Mouse (Mus musculus) lung, postnatal 4 days (tissue): Measurements from ENCODE around the gene Plekhh2.

Experiments used
- DNase-seq, 2 experiments: peaks; one replicate each; pipeline ENCODE4 v3.0.0; 2021

Gene Plekhh2

DNA sequence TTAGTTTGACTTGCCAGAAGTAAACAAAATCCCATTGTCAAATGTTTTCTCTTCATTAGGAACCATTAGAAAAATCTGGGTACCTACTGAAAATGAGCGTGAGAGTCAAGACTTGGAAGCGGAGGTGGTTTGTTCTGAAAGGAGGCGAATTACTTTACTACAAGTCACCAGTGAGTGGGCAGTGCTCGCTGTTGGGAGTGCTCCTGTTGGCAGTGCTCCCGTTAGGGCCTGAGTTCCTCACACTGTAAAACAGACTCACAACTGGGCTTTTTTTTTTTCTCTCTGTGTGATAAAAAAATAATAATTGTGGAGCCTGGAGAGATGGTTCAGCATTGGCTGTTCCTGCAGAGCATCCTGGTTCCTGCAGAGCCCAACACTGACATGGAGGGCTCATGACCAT is 63.4 kb downstream of the Plekhh2 start:
- DNase-seq = no peak

DNA sequence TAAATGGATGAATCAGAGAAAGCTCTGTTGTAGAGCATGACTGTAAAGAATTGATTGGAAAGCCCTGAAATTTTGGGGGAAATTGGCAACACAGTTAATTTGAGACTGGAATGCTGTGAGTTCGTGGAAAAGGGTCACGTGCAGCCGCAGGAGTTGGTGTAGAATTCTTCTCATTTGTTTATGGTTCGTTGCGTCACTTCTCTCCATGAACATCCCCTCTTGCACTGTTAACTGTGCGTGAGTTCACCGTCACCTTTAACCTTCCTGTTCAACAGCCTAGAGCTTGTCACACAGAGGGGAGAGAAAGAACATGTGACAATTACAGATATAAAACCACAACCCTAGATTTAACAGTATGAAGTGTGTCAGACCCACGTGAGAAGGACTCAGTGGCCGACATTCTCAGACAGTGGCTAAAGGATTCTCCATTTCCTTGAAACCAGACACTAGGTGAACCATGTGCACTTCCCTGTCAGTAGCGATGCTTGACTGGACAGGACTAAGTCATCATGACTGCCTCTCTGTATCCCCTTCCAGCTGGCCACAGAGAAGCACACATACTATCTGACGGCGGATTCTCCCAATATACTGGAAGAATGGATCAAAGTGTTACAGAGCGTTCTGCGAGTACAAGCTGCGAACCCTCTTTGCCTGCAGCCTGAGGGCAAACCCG is 65.1 kb downstream of the Plekhh2 start:
- DNase-seq = no peak

DNA sequence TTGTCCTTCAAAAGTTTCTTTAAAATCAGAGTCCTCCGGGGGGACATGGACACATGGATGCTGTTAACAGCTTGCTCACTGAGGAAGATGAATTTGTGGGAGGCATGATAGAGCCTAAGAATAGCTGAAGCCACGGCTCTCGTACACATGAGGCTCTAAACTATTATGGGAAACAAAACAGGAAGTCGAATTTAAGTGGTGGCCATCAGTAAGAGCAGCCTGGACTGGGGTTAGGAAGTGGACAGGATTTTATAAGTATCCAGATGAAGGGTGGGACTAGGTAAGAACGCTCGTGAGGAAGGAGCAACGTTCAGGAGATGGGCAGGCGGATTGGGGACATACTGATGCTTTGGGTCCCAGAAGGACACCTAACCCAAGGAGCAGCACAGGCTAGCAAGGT is 67.6 kb downstream of the Plekhh2 start:
- no peak for DNase-seq

DNA sequence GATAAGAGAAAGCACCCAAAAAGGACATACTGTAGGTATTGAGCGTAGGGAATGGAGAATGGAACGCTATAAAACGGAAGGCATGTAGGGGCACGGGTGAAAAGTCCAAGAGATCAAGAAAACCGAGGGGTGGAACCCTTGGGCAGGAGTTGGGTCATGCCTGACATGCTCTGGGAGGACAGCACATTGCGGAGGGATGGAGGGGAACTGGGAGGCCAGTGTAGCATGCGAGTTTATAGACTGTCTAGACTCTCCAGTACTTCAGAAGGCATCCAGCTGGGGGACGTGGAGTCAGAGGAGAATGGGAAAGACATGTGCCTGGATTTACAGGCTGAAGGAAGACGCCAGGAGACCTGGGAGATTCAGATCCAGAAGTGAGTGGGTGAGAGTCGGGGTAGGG is 68.1 kb downstream of the Plekhh2 start:
- DNase-seq = no peak

DNA sequence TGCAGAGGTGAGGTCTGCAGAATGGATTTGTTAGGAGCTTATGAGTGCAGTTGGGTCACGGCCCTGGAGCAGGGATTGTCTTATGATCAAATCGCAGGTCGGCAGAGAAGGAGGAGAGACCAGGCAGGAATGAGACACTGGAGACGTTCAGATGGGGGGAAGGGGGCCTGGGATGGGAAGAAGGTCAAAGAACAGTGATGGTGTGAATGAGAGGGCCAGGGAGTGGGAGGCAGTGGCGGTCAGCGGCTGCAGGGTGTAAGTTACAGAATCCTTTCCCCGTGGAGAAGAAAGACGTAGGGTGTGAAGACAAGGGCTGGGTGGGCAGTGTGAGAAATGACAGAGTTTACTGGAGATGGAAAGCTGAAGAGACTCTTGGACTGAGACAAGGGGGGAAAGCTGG is 69.1 kb downstream of the Plekhh2 start:
- DNase-seq = no peak

DNA sequence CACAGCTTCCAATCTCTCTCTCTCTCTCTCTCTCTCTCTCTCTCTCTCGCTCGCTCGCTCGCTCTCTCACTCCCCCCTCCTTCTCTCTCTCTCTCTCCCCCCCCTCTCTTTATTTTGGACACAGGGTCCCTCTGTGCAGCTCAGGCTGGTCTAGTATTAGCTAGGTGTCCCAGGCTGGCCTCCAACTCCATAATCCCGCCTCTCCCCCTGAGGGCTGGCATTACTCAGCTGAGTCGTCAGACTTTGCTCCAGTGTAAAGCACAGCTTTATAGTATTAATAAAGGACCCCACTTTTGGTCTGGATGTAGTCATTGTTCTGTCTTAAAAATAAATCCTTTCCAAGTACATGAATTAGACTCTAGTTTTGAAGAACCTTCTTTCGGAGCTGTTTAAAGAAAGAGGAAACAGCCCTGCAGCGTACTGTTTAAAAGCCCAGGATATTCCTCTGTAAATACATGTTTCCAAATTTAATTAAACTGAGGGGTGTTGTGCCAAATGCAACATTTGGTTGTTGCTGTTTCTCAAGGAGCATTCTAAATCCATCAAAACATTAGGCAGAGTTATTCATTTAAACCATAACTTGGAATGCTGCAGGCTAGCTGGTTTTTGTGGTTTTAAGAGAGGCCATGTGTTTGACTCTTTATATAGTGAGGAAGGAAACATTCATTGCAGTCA is 70.2 kb downstream of the Plekhh2 start:
- DNase-seq = no peak

DNA sequence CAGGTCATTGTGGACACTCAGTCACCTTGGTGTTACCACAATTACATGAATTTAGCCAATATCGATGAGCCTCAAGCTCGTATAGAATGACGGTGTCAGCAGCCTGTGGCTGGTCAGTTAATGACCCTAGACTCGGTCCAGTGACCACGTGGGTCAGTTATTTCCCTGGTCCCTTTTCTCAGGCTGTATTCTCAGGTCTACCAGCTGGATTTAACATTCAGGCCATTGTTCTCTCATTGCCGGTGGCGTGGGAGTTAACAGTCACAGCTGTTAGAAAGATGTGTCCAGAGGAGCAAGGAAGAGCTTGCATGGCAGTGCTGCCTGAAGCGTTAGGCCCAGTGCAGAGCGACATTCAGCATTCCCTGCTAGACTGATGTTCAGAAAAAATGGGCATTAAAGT is 72.4 kb downstream of the Plekhh2 start:
- DNase-seq = no peak

DNA sequence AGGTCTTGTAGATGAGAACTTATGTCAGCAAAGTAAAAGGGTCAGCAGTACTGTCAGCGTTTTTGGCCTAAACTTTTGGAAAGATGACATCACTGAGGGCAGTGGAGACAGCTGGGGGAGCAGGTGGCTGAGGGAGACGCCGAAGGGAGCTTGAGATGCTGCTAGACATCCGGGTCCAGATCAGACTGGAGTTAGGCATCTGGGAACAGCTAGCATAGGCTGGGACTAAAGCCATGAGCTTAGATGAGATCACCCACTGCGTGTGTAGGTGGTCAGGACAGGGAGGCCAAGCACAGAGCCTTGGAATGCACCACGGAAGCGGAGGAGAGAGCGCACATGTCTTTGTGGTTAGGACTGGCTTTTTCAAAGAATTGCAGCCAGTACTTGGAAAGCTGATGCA is 73.4 kb downstream of the Plekhh2 start:
- DNase-seq = no peak

DNA sequence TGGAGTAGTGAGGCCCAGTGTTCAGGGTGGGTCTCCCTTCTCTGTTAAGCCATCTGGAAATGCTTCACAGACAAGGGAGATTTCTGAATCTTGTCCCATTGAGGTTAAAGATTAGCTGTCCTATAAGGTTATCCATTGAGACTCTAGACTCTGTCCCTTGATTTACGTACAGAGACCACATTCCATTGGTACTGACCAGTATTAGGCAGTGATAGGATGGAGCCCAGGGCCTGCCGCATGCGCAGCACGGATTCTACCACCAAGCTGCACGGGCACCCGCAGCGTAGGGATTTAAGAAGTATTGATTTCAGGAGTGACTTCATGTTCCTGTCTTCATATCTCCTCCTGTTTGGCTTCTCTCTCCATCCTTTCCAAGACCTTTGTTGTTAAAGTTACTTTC is 78.4 kb downstream of the Plekhh2 start:
- DNase-seq = no peak

DNA sequence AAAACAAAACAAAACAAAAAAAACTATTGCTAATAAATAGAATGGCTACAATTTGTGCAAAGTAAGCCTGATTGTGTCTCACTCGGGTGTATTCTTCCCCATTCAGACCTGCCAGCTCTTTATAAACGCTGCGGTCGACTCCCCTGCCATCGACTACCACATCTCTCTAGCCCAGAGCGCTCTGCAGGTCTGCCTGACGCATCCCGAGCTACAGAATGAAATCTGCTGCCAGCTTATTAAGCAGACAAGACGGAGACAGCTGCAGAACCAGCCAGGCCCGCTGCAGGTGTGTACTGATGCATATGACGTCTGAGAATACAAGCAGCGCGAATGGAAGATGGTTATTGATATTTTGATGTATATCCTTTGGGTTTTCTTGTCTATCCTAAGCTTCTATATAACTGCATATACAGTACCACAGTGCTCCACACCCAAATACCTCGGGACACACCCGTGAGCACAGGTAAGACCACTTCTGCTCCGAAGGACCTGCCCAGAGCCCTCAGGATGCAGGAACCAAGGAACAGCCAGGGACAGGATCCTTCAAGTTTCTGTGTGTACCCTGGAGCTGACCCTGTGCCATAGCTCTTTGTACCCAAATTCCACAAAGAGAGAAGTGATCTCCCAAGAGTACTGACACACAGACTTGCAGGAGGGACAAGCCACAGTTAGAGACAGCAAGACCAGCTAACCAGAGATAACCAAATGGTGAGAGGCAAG is 79.9 kb downstream of the Plekhh2 start:
- no peak for DNase-seq

DNA sequence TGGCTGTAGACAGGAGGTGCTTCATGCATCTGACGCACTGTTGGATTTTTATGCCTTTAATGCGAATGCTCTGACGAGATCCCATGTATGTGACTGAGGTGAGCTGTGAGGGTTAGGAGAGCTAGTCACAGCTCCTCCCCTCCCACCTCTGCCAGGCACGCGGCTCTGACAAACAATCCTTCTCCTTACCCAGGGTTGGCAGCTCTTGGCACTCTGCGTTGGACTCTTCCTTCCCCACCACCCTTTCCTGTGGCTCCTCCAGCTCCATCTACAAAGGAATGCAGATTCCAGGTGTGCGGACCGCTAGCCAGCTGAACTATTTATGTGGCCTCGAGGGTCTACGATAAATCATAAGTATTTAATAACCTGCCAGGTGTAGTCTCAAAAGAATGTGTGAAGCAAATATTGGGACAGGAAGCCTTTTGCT is 84.3 kb downstream of the Plekhh2 start:
- peak in 1 of 2 experiments; percentile 66 for DNase-seq

DNA sequence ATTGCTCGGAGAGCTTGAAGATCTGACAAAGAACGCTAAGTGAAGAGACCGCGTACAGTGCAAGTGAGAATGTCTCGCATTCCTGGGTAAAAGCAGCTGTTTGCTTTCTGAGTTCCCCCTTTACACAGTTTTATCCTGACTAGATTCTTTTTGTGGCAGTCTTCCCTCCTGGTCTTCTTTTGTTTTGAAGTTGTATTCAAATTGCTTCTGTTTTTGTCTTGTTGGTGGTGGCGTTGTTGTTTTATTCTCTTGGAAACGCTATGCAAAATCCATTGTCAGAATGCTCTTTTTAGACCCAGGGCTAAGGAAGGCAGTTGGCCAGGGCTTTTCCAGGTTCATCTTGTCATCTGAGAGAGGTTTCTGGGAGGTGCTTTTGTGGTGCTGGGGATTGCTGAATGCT is 84.8 kb downstream of the Plekhh2 start:
- no peak for DNase-seq

DNA sequence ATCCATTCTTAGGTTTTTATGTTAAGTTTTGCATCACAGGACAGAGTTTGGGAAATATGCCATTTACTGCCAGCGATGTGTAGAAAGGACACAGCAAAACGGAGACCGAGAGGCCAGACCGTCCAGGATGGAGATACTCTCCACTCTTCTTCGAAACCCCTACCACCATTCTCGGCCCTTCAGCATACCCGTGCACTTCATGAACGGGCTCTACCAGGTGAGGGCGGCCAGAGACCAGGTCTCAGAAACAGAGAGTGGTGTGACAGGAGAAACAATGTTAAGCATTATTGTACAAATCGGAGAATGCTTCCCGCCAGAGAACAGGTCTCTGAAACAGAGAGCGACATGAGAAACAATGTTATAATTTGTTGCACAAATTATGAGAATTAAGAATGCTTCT is 86.2 kb downstream of the Plekhh2 start:
- DNase-seq = no peak

DNA sequence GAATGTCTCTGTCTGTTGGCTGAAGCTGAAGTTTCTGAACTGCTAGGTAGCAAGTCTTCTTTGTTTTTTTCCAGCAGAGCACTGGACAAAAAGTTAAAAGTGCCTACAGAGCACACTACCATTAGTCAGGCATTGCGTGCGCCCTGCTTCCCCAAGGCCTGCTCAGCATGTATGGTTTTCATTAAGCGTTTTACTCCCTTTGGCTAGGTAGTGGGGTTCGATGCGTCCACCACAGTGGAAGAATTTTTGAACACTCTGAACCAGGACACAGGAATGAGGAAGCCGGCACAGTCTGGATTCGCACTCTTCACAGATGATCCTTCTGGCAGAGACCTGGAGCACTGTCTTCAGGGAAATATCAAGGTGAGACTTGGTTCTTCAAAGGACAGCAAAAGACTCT is 87.2 kb downstream of the Plekhh2 start:
- DNase-seq = no peak

DNA sequence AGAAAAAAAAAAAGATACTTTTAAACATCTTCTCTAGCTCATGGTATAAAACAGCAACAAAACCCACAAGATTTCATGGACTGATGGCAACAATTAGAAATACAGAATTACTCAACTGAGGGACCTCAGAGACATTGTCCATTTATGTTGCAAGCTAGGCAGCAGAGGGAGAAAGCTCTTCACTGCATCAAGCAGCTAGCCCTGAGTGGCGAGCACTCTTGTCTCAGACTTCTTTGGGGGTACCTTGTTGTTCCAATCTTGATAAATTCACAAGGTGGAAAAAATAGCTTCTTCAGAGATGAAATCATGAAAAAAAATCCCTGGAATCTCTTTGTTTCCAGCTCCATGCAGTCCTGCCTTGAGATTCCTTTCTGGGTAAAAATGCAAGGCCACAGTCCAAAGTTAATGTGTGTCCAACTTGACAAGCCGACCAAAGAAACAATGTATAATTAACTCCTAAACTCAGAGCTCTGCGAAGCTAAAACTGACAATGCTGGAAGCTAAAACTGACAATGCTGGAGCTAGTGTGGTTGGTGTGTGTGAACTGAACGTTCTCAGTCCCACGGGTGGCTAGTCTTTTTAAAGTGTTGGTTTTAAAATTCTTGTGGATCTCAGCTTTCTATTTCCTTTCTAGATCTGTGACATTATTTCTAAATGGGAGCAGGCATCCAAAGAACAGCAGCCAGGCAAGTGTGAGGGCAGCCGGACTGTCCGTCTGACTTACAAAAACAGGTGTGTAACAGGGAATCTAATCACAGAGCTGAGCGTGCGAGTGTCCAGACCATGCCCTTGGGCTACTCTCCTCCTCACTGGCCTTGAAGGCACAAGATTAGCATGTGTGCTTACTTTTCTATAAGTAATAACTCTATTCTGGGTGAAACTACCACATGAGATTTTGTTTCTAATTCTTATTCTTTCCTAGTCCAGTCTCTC is 88.6 kb downstream of the Plekhh2 start:
- no peak for DNase-seq

DNA sequence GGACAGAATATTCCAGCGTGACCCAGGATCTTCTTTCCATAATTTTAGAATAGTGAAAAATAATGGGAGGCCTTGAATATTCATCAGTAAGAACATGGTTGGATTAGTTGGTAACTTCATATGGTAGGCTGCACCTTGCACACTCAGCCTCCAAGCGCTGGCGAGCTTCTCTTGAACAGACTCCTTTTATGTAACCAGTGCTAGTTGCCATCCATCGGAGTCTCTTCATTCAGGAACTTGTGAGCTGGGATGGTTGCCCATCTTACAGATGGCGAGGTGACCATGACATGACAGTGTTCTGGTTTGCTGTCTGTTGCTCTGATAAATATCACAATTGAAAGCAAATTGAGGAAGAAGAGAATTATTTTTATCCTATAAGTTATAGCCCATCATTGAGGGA is 90.1 kb downstream of the Plekhh2 start:
- no peak for DNase-seq

DNA sequence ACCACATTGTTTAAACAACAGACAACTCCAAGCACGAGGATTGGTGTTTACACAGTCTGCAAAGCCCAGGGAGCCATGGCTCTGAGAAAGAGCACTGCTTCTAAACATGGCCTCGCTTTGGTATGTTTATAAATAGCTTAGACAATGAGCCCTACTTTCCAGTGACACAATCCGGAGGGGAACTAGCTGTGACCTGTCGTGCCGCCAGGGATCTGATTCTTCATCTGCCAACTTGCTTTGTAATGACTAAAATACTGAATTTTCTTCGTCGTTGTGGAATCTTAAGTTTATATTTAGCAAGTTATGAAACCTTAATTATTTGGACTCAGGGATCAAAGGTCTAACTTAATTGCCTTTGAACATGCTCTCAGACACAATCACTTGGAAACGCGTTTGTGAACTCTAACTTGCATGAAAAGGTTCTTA is 91.5 kb downstream of the Plekhh2 start:
- DNase-seq = peak; percentile 75 to 89

DNA sequence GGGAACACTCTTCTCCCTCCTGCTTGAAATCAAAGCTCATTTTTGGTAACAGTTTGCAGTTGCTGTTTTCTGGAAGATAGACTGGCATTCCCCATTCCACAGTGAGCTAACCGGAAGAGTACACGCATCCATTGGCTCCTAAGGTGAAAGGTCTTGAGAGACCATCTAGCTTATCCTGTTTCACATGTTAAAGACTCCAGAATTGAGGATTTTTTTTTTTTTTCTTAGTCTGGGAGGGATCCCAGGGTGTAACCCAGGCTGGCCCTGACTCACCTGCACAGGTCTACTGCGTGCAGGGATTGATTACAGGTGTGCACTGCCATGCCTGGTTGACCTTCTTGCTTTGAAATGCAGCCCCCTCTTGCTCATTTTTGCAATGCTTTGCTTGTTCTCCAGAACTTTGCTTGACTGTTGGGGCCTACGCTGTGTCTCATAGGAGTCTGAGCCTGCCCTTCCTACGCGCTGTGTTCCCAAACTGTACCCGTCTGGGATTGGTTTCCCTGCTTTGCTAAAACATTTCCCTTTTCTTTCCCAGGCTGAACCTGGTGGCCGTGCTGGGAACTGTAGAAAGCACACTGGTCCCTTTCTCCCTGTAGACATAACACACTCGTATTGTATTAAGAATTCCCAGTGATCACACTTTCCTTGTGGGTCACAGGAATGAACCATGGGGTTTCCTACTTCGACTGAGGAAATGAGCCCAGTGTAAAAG is 92.2 kb downstream of the Plekhh2 start:
- no peak for DNase-seq

DNA sequence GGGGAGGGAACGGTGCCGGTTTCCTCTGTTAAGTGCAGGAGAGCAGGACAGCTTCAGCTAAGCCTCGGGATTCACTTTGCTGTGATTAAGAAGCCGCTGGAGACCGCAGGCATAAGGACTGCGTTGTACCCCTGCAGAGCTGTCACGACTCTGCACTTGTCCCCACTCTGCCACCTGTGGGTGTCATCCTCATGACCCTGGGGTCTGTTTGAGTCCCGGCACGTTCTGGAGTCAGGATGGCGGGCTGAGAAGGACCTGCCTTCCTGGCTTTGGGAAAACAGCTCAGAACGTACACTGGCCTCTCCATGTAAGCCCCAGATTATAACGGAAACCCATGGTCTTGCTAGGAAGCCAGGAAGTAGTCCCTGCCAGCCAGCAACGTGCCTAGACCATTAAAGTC is 95.3 kb downstream of the Plekhh2 start:
- DNase-seq = no peak

DNA sequence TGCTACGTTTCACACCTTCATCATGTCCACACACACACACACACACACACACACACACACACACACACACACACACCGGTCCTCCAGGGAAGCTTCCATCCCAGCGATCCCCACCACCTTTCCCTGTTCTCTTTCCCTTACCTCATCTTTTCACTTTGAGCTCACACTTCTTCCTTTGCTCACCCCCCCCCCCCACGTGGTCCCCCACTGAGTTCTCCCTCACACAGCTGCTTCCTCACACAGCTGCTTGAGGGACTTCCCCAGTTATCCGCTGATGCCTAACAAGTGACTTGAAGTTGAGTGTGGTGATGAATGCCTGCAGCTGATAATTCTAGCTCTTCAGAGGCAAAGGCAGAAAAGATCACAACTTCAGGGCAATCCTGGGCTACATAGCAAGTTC is 95.9 kb downstream of the Plekhh2 start:
- no peak for DNase-seq

DNA sequence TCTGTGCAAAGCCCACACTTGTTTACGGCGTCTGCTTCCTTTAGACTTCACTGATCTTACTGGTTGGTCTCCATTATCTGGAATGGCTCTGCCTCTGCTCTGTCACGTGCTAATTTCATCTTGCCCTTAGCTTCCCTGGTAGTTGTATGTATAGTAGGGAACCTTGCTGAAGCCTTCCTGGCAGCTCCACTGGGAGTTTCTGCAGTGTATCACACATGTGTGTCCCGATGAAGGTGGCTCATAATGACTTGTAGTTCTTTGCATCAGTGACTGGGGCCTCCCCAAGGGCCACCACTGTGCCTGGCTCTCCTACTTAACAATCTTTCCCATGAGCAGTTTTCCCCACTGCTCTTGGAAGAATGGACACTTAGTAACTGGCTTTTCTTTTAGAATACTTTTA is 96.9 kb downstream of the Plekhh2 start:
- DNase-seq = no peak

DNA sequence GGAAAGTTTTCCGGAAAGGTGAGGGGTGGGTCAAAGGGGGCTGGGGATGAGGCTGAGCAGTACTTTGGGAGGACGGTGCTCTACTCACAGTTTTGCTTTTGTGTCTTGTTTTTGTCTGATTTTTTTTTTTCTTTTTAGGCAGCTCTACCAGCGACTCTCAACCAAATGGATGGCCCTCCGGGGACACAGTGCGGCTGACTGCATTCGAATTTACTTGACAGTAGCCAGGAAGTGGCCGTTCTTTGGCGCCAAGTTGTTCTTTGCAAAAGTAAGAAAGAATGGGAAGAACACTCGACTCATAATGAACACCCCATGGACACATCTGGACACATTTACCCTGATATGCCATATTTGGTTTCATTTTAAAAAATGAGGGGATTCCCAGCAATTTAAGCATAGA is 99.8 kb downstream of the Plekhh2 start:
- DNase-seq = no peak
